Mouse (Mus musculus) embryonic facial prominence, embryonic 11.5 days (tissue): ENCODE data around the gene Mto1. TPM values are rescaled to one million over a fixed set of nuclear protein-coding genes. Genes with fewer than 3 reads are reported as not detected.

Source experiments
- ATAC-seq: fragments of 200-750 bp; cut with Nextera tagmentation; replicated peaks from 2 replicates; pipeline ENCODE4 v1.8.0; 2017; ENCODE audit warnings: low read depth; ENCODE audit not compliant: insufficient number of reproducible peaks, low FRiP score, low TSS enrichment
- DNase-seq: peaks from one replicate; pipeline ENCODE4 v3.0.0-alpha.2; 2015; ENCODE audit warnings: low spot score
- H3K27ac ChIP-seq: fragments of 300-500 bp; sonication (generic); replicated peaks from 2 replicates; pipeline ENCODE4 v1.5.1; 2014; ENCODE audit warnings: mild to moderate bottlenecking, low read depth, low read length, control low read depth
- H3K27me3 ChIP-seq: fragments of 300-500 bp; sonication (generic); 2 replicates; pipeline ENCODE4 v1.6.1; 2014; ENCODE audit warnings: mild to moderate bottlenecking, low read length, moderate library complexity, mixed read lengths; ENCODE audit not compliant: control insufficient read depth, insufficient read depth
- H3K36me3 ChIP-seq: fragments of 300-500 bp; sonication (generic); replicated peaks from 2 replicates; pipeline ENCODE4 v1.6.1; 2014; ENCODE audit warnings: low read depth, mild to moderate bottlenecking, low read length, moderate library complexity, mixed read lengths; ENCODE audit not compliant: control insufficient read depth, insufficient read depth
- H3K4me1 ChIP-seq: fragments of 300-500 bp; sonication (generic); 2 replicates; pipeline ENCODE4 v1.6.1; 2014; ENCODE audit warnings: low read length, mixed read lengths; ENCODE audit not compliant: control insufficient read depth, insufficient read depth
- H3K4me2 ChIP-seq: fragments of 300-500 bp; sonication (generic); 2 replicates; pipeline ENCODE4 v1.6.1; 2014; ENCODE audit warnings: low read depth, mild to moderate bottlenecking, control low read depth, low read length, moderate library complexity
- H3K4me3 ChIP-seq: fragments of 300-500 bp; sonication (generic); 2 replicates; pipeline ENCODE4 v1.5.1; 2014; ENCODE audit warnings: low read depth, low read length, control low read depth
- H3K9ac ChIP-seq: fragments of 300-500 bp; sonication (generic); replicated peaks from 2 replicates; pipeline ENCODE4 v1.6.1; 2014; ENCODE audit warnings: mild to moderate bottlenecking, control low read depth, low read length
- H3K9me3 ChIP-seq: fragments of 300-500 bp; sonication (generic); replicated peaks from 2 replicates; pipeline ENCODE4 v1.6.1; 2016; ENCODE audit warnings: mild to moderate bottlenecking, low read length, inconsistent platforms, mixed read lengths; ENCODE audit not compliant: control insufficient read depth
- WGBS: fragments of 180-500 bp; shearing (Covaris S2); extraction: QIAGEN DNeasy Blood & Tissue Kit; methylation state at CpG from one replicate; pipeline ENCODE4 v1.1.7; 2014; 5-methylcytosine and 5-hydroxymethylcytosine counted together
- polyA plus RNA-seq: library from polyadenylated mRNA; unstranded; fragments of >200 nt; fragmentation: Nextera tagmentation; extraction: Ambion mirVana; gene quantifications from 2 replicates; pipeline ENCODE4 v1.2.1, GENCODE M21; 2014

Gene Mto1
- polyA plus RNA-seq, 1 experiment from 2014 or later, result 24.7 TPM

GRCm38 (mm10) chr9:78463337-78463736 is 15.3 kb downstream of the Mto1 start:
- ATAC-seq (no peak), DNase-seq (no peak)
- H3K9me3 ChIP-seq, result no peaks in the 10 kb centered on the region
- no peak overlapping the region for H3K4me2 ChIP-seq
- H3K4me1 ChIP-seq, result no peaks in the 10 kb centered on the region
- WGBS, result 94% methylated on average over 4 of the region's 4 CpGs
- no peak overlapping the region for H3K4me3 ChIP-seq
- no peak overlapping the region for H3K27ac ChIP-seq
- no peaks in the 10 kb centered on the region; the same call in none of the 2 replicates for H3K36me3 ChIP-seq
- no peak overlapping the region for H3K9ac ChIP-seq
- H3K27me3 ChIP-seq, result no peaks in the 10 kb centered on the region

DNA sequence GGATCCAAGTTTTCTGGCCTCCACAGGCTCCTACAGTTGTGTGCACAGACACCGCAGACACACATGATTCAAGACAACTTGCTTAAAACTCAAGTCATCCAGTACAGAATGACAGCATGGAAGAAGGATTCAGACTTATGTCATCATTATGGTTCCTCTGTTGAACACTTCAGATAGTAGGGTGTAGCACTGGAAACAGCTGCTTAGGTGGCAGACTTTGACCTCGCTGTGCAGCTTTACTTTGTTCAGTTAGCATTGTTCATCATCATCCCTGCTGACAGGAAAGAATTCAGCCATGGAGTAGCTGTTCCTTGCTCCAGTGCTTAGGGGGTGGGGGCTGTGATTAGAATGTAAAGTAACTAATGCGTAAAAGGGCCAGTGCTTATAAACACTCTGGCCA is 17.7 kb downstream of the Mto1 start:
- no peak overlapping the region for H3K4me3 ChIP-seq
- no peak overlapping the region for H3K4me2 ChIP-seq
- H3K9me3 ChIP-seq, result no peaks in the 10 kb centered on the region
- no peak overlapping the region for H3K27ac ChIP-seq
- no peak overlapping the region for H3K9ac ChIP-seq
- DNase-seq (no peak), ATAC-seq (no peak)
- 93% methylated on average over 3 of the region's 3 CpGs for WGBS
- H3K4me1 ChIP-seq, result no peaks in the 10 kb centered on the region
- no peaks in the 10 kb centered on the region for H3K27me3 ChIP-seq
- H3K36me3 ChIP-seq, result no peaks in the 10 kb centered on the region; the same call in 1 of the 2 replicates

DNA sequence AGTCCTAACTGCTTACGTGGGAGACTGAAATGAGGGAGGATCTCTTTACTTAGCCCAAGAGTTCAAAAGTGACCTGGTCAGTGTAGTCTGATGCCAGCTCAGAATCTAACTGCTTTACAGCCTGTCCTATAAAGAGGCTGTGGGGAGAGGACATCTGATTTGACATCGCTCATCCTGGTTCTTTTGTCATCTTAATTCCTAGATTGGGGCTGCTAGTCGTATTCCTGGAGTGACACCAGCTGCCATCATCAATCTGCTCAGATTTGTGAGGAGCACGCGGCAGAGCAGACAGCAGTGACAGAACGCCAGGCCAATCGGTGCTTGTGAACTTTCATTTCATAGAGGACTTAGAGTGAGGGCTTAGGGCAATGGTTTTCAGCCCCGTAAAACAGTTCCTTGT is 25.6 kb downstream of the Mto1 start:
- DNase-seq, result no peak
- Histone ChIP-seq H3K4me3 (no peak overlapping the region), H3K36me3 (peaks cover 3% of the 10 kb centered on the region), H3K9me3 (no peaks in the 10 kb centered on the region), H3K27me3 (no peaks in the 10 kb centered on the region), H3K27ac (no peak overlapping the region), H3K9ac (no peak overlapping the region), H3K4me1 (no peaks in the 10 kb centered on the region), H3K4me2 (no peak overlapping the region)
- ATAC-seq, result no peak
- WGBS, result 85% methylated on average over 8 of the region's 8 CpGs

DNA sequence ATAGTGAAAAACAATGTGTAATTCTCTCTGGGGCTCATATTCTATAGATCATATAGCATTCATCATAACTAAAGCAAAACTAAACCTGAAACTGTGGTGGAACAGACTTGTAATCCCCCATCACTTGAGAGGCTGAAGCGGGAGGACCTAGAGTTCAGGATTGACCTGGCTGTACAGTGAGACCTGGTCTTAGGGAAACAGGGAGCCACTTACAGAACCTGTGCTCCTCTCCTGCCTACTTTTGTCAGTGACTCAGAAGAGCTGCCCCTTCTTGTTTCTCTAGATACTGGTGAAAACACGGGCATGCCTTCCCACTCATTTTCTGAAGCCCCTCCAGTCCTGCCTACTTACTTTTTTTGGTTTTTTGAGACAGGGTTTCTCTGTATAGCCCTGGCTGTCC is 26.3 kb downstream of the Mto1 start:
- Histone ChIP-seq H3K36me3 (peaks cover 5% of the 10 kb centered on the region), H3K4me3 (no peak overlapping the region), H3K4me2 (no peak overlapping the region), H3K27me3 (no peaks in the 10 kb centered on the region), H3K9ac (no peak overlapping the region), H3K27ac (no peak overlapping the region), H3K9me3 (no peaks in the 10 kb centered on the region), H3K4me1 (no peaks in the 10 kb centered on the region)
- 78% methylated on average over 2 of the region's 2 CpGs for WGBS
- no peak for ATAC-seq
- no peak for DNase-seq

- H3K27ac ChIP-seq, result no peak overlapping the region
- H3K4me2 ChIP-seq, result no peak overlapping the region
- H3K9me3 ChIP-seq, result no peaks in the 10 kb centered on the region
- peaks cover 5% of the 10 kb centered on the region for H3K36me3 ChIP-seq
- H3K9ac ChIP-seq, result no peak overlapping the region
- no peak for DNase-seq
- H3K27me3 ChIP-seq, result no peaks in the 10 kb centered on the region
- no peaks in the 10 kb centered on the region for H3K4me1 ChIP-seq
- WGBS, result 90% methylated on average over 5 of the region's 5 CpGs
- ATAC-seq, result no peak
- no peak overlapping the region for H3K4me3 ChIP-seq
These were observed 26.9 kb downstream of the Mto1 start for GRCm38 (mm10) chr9:78474771-78475382.

DNA sequence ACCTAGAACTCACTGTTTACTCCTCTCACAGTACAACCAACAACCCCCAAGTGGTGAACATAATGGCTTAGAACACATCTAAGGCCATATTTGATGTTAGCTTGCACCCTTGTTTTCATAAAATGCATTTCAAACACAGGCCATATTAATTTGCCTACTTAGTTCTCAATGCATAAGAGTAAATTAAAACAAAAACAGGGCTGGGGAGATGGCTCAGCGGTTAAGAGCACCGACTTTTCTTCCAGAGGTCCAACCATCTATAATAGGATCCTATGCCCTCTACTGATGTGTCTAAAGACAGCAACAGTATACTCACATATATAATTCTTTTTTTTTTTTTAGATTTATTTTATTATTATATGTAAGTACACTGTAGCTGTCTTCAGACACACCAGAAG is 27.4 kb downstream of the Mto1 start:
- Histone ChIP-seq H3K9ac (no peak overlapping the region), H3K36me3 (peaks cover 5% of the 10 kb centered on the region), H3K9me3 (no peaks in the 10 kb centered on the region), H3K27ac (no peak overlapping the region), H3K4me2 (no peak overlapping the region), H3K4me3 (no peak overlapping the region), H3K4me1 (no peaks in the 10 kb centered on the region), H3K27me3 (no peaks in the 10 kb centered on the region)
- WGBS, result 92% methylated on average over 2 of the region's 2 CpGs
- ATAC-seq (no peak), DNase-seq (no peak)

- peak; percentile 39 for DNase-seq
- Histone ChIP-seq H3K27me3 (no peaks in the 10 kb centered on the region), H3K4me1 (no peaks in the 10 kb centered on the region), H3K9me3 (no peaks in the 10 kb centered on the region), H3K27ac (no peak overlapping the region), H3K36me3 (peaks cover 5% of the 10 kb centered on the region), H3K9ac (no peak overlapping the region), H3K4me2 (no peak overlapping the region), H3K4me3 (no peak overlapping the region)
- no peak for ATAC-seq
- 87% methylated on average over 4 of the region's 4 CpGs for WGBS
These were observed 27.9 kb downstream of the Mto1 start for GRCm38 (mm10) chr9:78475873-78476272.

DNA sequence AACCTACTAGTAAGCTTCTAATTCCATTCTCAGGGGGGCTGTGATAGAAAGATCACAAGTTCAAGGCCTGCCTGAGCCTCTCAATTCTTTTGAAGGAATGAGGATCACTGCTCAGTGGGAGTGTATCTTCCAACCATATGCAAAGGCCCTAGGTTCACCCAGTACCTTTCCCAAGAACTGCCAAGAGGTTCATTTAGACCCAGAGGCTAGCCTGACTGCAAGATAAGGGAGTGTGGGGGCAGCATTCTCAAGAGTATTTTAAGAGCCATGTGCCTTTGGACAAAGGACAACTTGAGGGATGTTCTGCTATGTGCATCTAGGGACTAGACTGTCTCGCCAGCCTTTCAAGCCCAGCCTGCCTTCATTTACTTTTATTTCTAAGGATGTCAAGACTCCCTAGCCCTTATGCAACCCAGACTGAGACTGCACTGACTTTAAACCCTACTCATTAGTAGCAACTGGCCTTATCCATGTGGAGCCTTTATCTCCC is 28.6 kb downstream of the Mto1 start:
- 26% methylated on average over 1 of the region's 1 CpGs for WGBS
- H3K4me2 ChIP-seq, result no peak overlapping the region
- ATAC-seq (0 out of 2 replicates have a peak, but pooled peaks have one; percentile 11), DNase-seq (peak; percentile 55)
- H3K4me1 ChIP-seq, result no peaks in the 10 kb centered on the region
- peaks cover 5% of the 10 kb centered on the region for H3K36me3 ChIP-seq
- H3K27ac ChIP-seq, result no peak overlapping the region
- no peak overlapping the region for H3K9ac ChIP-seq
- H3K4me3 ChIP-seq, result no peak overlapping the region
- no peaks in the 10 kb centered on the region for H3K9me3 ChIP-seq
- no peaks in the 10 kb centered on the region for H3K27me3 ChIP-seq
